Mouse (Mus musculus) thymus, adult 2 months (tissue): Measurements from ENCODE around the gene Gtpbp1.

Experiments used
- CTCF ChIP-seq: fragments of 200-500 bp; IDR thresholded peaks from 2 replicates; pipeline ENCODE4 v1.5.1; 2012; ENCODE audit warnings: mild to moderate bottlenecking, control low read depth, low read length, moderate library complexity, borderline replicate concordance; ENCODE audit not compliant: control insufficient read depth, poor library complexity, insufficient read depth; ENCODE audit errors: extremely low read depth
- POLR2A ChIP-seq: fragments of 200-500 bp; IDR thresholded peaks from 2 replicates; pipeline ENCODE4 v1.6.1; 2012; ENCODE audit warnings: mild to moderate bottlenecking, low read length, control low read depth, moderate library complexity; ENCODE audit not compliant: control insufficient read depth, poor library complexity, insufficient read depth; ENCODE audit errors: extremely low read depth

DNA sequence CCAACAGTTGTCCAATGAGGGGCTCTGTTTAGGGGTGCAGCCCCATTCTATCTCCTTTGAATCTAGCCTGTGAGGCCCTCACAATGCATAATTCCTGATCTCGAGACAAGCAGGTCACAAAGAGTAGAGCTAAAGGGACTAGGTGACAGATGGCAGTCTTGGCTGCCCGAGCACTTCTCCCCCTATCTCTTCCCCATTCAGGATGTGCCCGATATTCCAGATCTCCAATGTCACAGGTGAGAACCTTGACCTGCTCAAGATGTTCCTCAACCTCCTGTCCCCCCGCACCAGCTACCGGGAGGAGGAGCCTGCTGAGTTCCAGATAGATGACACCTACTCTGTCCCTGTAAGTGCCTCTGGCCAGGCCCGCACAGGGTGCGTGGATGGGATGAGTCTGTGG, 25.0 kb downstream of the Gtpbp1 start:
- TF ChIP-seq CTCF (no peak), POLR2A (no peak)
